Mouse (Mus musculus) thymus, postnatal 10 days (tissue): ENCODE measurements around the gene Cdip1.
A peak's percentile ranks its signal among the peaks of the same experiment; 100 is the strongest.

ENCODE experiments used
- DNase-seq, 2 experiments: peaks; one replicate each; pipeline ENCODE4 v3.0.0; 2021; ENCODE audit warnings: low spot score in 2 of 2

Cdip1 gene

DNA sequence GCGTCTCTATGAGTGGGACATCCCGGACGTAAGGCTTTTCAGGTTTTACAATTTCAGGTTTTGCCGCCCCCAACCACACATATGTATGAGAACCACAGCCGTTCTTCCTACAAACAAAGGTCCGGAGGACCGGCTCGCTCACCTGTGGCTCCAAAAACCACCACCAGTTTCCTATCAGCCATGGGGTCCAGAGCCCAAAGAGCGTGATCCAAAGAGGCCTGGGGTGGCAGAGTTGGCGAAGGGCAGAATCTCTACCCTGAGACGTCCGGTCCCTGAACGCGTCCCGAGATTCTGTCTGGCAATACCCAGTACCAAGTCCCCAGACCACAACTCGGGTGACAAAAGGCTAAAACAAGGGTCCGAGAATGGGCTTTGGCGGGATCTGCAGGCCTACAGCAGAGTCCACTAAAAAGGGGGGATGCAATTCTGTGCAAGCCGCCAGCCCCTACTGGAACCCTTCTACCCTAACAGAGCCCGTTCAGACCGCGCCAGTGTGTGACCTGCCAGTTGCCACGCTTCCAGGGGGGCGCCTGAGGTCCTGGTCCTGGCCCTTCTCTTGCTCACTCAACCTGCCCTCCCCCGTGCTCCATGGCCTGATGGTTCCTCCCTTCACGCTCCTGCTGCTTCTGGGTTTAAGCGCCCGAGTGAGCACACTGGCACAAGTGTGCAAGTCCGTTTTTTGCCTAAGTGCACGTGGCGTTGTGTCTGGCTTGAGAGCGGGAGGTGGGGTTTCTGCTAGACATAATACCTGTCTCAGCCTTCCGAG is 71.2 kb downstream of the Cdip1 start, which contains the start of gene Nmral1:
Gene Nmral1, minus strand, starts transcription at position 604 of the 766 bp plus-strand sequence.
- DNase-seq = peak; percentile 51 to 61

GRCm38 (mm10) chr16:4717866-4718265 is 72.2 kb downstream of the Cdip1 start:
- no peak for DNase-seq

DNA sequence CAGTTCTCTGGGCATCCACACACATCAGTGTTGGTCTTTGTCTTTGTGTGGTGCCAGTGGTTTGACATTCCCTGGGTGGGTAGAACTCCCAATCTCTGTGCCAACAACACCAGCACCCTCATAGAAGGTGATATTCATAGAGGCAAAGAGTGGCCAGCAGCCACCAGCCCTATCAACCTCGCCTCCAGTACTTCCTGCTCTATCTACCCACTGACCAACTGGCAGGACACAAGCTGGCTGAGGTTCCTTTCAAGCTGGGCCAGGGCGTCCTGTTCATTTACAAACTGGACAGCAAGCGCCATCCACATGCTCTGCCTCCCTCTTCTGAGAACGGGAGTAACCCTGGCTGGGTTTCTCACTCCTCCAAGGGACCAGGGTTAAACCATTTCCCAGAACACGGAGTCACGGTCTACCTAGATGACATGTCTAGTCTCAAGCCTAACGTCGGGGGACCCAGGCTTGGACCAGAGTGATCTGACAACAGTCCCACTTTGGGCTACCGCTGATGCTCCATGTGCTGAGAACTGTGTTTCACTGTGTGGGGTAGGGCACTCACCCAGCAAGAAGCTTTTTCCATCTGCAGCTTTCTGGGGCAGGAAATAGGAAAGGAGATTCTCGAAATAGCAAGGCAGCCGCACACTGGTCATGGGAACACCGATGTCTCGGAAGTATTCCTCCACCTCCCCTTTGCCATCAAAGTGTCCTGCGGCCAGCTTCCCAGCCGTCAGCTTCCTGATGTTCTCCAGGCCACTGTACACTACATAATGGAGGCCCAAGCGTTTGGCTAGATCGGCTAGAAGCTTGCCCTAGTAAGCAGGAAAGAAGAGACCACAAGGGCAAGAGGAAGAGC is 76.0 kb downstream of the Cdip1 start:
- DNase-seq = no peak

GRCm38 (mm10) chr16:4711173-4711572 is 78.9 kb downstream of the Cdip1 start:
- DNase-seq = no peak

- no peak for DNase-seq
Observed at GRCm38 (mm10) chr16:4705541-4705940, 84.6 kb downstream of the Cdip1 start.

DNA sequence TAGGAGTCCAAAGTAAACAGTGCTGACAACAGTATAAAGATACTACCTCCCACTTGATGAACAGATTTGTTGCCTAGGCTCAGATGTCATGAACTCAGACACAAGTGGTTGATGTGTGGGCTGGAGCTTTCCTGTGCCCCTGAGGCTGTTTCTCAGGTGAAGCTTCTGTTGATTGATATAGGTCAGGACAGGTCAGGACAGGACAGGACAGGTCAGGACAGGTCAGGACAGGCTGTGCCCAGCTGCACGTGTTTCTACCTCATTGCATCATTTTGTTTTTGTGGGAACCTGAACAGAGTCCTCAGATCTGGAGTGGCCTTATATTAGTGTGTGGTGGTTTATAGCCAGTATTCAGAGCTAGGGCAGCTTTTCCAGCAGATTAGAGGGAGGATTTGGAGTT is 87.4 kb downstream of the Cdip1 start:
- no peak for DNase-seq

DNA sequence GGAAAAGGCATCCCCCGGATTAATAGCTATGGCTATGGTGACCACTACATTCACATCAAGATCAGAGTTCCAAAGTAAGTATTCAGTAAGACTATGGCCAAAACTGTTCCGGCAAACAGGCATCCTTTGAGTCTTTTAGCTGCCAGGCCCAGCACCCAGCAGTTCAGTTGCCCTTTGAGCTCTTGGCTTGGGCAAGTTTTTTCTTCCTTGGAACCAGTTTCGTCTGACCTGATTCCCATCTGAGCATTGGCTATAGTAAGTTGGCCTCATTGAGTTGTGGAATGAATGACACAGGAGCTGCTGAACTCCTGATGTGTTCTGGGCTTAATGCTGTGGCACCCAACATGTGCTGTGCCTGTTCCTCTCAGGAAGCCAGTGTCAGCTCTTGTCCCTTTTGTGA is 88.9 kb downstream of the Cdip1 start:
- no peak for DNase-seq
